Mouse (Mus musculus): ENCODE measurements around the gene Enc1.

Enc1 gene

DNA sequence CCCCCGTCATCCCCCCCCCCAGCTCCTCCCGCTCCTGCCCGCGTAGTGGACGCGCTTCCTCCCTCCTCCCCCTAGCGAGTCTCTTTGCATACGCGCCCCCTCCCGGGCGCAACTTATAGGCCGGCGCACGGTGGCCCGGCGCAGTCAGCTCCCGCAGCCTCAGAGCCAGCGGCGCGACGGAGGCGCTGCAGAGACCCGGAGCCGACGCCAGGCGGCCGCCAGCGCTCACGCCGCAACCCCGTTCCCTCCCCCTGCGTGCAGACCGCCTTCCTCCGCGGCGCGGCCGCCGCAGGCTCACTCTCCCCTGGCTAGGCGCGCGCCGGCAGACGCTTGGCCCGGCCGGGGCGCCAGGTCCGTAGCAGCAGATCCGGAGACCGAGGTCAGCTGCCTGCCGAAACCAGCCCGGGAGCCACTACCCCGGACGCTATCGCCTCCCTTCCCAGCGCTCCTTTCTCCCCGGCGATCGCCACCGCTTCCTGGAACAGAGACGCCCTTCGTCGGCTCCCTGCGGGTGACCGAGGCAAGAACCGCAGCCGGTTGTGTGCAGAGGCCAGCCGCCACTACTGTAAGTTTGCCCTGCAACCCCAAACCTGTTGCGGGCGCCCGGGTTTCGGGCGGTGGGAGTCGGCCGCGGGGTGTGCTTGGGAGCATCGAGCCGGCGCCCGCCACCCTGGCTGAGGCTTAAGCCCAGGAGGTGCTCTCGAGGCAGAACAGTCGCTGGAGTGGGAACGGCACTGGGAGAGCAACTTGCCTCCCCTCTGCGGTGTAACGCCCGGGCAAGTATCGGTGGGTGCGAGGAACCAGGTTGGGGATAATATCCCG lies at the start of gene Enc1:
TSS of gene Enc1 (plus strand) at position 141 of the 822 bp plus-strand sequence.
- in situ Hi-C loops (cut with MboI; ENCODE audit: low pct_unique_long_range_greater_than_20kb in 1 of 2, low sequenced_read_pairs in 2 of 2, unreplicated experiment in 1 of 2) = loop anchor here (10.0 kb wide), 3 partner anchors 54 to 344 kb away; no protein-coding TSS in a partner anchor

DNA sequence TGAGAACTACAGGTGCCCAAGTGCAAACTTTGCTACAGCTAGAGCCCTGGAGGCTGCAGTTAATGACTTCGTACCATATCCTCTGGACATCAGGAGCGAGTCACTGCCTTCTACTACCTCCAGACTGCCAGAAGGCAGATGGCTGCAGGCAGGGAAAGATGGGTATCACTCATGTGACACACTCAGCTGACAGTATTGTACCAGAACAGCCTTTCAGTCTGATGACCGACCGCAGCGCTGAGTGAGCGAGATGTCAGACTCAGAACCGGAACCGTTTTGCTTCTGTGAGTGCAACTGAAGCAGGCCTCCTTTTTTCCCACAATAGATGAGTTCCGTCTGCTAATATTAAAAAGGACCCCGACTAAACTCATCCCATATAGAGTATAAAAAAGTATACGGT lies 48.3 kb upstream of the Enc1 start:
- in situ Hi-C loops (cut with MboI; ENCODE audit: low pct_unique_long_range_greater_than_20kb in 1 of 2, low sequenced_read_pairs in 2 of 2, unreplicated experiment in 1 of 2) = no loop called here

DNA sequence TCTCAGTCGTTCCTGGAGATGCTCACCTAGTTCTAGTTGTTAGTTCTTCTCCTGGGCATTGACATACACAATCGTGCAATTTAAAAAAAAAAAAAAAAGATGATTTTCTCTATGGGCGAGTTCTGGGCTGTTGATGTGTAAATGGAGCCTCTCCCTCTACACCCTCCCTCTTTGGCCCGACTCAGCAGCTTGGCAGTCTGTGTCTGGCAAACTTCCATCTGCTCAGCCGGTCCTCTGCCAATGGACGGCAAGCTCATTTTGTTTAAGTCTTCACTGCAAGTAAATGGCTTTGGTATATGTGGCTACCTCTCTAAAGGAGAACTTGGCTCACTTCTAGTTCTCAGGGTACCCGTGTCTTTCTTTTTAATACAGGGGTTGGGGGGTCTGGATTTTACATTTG lies 47.5 kb upstream of the Enc1 start:
- in situ Hi-C loops (cut with MboI; ENCODE audit: low pct_unique_long_range_greater_than_20kb in 1 of 2, low sequenced_read_pairs in 2 of 2, unreplicated experiment in 1 of 2) = no loop called here

DNA sequence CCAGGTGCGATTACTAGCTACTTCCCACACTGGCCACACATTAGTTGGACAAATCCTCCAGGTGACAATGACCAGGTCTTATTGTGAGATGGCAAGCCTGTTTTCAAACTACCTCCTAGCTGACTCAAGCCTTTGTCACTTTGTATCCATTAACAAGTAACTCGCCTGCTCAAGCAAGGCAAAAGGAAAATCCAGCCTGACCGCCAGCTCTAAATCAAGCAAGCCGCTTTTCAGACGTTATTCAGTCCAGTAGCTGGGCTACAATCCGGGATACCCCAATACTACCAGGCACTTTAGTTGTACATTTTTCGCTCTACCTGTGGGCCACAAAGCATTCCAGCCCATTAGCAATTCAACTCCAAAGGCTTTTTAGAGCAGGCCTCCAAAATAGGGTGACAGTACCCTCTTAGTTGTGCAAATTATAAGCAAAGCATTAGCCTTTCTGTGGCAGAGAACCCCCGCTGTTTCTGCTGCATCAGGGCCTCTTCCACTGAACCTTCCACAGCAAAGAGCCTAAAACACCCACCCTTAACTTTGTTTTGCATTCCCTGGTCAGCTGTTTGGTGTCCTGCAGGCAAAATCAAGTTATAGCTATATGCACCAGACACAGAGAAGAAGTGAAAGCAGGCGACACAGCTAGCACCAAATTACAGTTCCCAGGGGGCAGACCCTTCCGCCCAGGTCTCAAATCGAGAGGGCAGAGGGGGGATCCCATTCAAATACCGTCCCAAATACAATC lies 44.5 kb upstream of the Enc1 start:
- in situ Hi-C loops (cut with MboI; ENCODE audit: low pct_unique_long_range_greater_than_20kb in 1 of 2, low sequenced_read_pairs in 2 of 2, unreplicated experiment in 1 of 2) = no loop called here

DNA sequence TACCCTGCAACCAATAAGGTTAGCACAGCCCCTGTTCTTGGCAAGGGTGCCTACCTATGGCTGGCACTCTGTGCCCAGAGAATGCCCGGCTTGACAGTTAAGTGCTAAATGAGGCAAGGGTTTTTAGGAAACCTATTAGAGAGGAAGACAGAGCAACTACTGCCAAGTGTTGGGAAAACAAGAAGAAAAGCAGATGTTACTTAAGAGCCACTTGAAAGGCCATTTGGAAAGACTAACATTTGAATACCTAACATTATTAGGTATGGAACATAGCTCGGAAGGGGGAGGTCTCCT lies 44.0 kb upstream of the Enc1 start:
- in situ Hi-C loops (cut with MboI; ENCODE audit: low pct_unique_long_range_greater_than_20kb in 1 of 2, low sequenced_read_pairs in 2 of 2, unreplicated experiment in 1 of 2) = no loop called here

DNA sequence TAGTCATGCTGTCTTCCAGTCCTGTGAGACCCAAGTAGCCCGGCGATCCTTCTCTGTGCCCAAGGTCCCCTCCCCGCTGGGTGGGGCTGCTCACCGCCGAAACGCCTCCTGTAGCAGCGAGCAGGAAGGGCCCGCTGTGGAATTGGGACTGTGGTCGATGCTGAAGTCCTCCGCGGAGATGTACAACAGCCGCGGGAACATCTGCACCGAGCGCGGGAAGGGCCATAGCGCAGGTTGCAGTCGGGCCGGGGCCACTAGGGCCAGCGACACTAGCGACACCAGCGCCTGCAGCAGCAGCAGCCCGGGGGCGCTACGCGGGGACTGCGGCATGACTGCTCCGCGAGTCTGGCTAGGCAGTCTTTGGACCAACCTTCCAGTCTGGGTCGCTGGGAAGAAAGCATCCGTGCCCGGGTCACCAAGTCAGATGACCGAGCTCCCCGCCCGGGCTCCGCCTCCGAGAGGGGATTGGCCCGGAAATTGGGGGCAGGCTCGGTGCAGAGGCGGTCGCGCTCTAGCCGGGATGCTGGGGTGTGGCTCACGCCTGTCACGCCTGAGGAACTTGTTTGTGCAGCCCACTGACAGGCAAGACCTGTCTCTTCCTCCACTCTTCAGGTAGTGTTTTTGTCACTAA lies 42.9 kb upstream of the Enc1 start, which contains the start of gene Hexb:
TSS of gene Hexb (minus strand) at position 426 of the 631 bp plus-strand sequence.
- in situ Hi-C loops (cut with MboI; ENCODE audit: low pct_unique_long_range_greater_than_20kb in 1 of 2, low sequenced_read_pairs in 2 of 2, unreplicated experiment in 1 of 2) = no loop called here

DNA sequence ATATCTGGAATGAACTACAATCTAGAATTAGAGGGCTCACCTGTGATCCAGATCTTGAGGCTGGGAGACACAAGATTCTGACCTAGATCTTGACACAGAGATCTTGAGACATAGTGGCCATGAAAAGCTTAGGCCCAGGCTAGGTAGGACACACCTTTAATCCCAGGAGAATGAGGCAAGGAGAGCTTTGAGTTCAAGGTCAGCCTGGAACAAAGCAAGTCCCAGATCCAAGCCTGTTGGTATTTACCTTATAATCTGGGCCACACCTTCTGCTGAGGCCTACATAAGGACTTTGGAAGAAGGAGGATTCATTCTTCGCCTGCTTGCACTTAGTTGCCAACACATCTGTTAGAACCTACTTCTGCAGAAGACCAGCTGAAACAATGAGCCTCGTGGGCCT lies 41.8 kb upstream of the Enc1 start:
- in situ Hi-C loops (cut with MboI; ENCODE audit: low pct_unique_long_range_greater_than_20kb in 1 of 2, low sequenced_read_pairs in 2 of 2, unreplicated experiment in 1 of 2) = no loop called here

DNA sequence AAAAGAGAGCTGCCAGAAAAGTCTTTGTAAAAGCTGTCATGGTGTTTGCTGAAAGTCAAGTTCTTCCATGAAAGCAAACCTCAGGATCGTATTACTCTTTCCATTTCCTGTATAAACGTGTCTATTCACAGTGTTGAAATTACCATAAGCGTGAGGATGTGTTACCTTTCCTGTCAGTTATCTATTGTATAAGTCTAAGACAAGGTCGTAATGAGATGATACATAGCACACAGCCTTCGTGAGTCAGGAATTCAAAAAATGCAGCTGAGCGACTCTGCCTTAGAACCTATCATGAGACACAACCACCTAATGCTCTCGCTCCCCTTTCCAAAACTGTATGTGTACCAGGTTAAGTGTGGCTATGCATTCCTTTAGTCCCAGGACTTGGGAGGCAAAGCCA lies 39.8 kb upstream of the Enc1 start:
- in situ Hi-C loops (cut with MboI; ENCODE audit: low pct_unique_long_range_greater_than_20kb in 1 of 2, low sequenced_read_pairs in 2 of 2, unreplicated experiment in 1 of 2) = no loop called here

DNA sequence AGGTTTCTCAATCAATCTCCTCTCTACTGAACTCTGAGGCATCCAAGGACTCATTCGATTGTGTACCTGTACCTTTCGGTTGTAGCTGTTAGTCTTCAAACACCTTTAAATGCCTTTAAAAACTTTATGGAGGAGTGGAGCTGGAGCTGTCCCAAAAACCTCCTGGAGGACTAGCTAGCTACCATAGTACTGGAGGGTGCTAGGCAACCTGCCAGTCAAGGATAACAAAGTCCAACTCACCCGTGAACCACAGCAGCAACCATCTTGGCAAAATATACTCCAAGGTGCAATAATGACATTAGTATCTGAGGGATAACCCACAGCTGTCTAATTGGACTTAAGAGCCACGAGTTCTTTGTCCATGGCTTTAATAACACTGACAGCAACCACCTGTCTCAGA lies 39.0 kb upstream of the Enc1 start:
- in situ Hi-C loops (cut with MboI; ENCODE audit: low pct_unique_long_range_greater_than_20kb in 1 of 2, low sequenced_read_pairs in 2 of 2, unreplicated experiment in 1 of 2) = no loop called here

DNA sequence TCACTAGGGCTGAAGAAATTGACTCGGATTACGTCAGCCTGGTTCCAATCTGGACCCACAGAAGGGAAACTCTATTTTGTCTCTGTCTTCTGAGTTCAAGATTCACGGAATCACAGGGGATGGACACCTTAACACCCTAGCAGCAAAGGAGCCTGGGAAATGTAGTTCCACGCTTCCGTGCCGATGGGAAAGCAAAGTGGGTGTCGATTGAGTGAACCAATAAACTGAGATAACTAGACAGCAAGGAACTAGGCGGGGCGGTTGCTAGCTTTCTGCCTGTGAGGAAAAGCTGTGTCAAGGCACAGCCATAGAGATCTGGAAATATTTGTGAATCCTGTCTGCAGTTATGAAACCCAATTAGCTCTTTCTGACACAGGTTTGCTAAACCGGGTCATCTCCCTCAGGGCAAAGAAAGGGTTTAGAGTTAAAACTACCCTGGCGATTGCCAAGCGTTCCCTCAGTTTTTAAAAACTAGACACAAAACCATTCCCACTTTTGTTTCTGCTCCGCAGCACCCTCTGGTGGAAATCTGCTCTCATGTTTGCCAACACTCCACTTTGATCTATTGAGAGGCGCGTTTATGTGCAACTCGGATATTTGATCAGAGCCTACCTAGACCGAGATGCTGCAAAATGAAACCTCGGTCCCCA lies 35.7 kb upstream of the Enc1 start:
- in situ Hi-C loops (cut with MboI; ENCODE audit: low pct_unique_long_range_greater_than_20kb in 1 of 2, low sequenced_read_pairs in 2 of 2, unreplicated experiment in 1 of 2) = no loop called here

DNA sequence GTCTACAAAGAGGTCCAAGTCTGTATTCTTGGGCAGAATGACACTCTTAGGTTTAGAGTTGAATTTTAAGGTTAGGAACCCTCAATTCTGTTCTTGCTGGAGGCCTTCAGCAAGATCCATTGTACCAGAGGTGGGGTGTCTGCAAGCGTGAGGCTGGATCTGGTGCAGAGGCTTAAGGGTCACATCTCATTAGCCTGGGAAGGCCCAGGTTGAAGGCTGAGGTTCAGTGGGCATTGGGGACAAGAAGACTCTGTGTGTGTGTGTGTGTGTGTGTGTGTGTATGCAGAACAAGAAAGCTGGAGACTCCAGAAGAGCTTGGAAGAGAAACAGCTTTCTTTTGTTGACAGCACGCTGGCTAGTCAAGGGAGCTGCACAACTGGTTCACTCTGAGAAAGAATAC lies 34.9 kb upstream of the Enc1 start:
- in situ Hi-C loops (cut with MboI; ENCODE audit: low pct_unique_long_range_greater_than_20kb in 1 of 2, low sequenced_read_pairs in 2 of 2, unreplicated experiment in 1 of 2) = no loop called here

DNA sequence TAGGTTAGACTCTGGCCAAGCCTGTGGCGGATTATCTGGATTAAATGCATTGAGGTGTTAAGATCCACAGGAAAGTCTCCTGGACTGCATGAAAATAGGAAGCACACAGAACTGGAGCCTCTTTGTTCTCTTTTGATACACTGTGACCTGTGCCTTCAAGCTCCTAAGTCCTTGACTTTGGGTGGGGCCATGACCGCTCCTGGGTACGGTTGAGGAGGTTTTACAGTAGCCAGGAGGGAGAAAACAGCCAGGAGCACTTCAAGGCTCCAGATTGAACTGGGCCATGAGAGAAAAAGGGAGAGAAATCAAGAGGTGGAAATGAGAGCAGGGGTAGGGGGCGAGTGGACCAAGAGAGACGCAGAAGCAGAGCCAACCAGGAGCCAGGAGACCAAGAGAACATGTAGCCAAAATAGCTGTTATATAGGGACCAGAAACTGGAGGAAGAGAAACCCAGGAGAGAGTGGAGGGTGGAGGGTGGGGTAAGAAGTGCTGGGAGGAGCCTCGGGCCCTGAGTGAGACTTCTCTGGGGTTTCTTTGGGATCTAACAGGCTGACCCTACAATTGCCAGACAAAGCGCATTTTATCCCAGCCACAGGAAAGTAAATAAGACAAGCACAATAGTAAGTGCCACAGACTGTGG lies 33.3 kb upstream of the Enc1 start:
- in situ Hi-C loops (cut with MboI; ENCODE audit: low pct_unique_long_range_greater_than_20kb in 1 of 2, low sequenced_read_pairs in 2 of 2, unreplicated experiment in 1 of 2) = no loop called here

DNA sequence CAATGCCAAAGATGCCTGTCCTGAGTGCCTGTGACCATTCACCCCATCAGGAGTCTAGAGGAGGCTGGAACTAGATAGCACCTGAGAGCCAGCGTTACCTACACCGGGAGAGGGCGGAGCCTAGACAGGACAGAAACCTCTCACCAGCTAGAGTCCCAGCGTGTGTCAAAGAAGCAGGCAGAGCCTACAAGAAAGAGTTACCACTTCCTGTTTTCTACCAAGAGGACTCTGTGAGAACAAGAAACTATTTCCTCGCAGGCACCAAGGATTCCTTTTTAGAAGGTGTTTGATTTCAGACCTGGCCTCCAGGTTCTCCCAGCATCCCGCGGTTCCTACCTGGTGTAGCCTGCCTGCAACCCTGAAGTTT lies 32.8 kb upstream of the Enc1 start:
- in situ Hi-C loops (cut with MboI; ENCODE audit: low pct_unique_long_range_greater_than_20kb in 1 of 2, low sequenced_read_pairs in 2 of 2, unreplicated experiment in 1 of 2) = no loop called here

DNA sequence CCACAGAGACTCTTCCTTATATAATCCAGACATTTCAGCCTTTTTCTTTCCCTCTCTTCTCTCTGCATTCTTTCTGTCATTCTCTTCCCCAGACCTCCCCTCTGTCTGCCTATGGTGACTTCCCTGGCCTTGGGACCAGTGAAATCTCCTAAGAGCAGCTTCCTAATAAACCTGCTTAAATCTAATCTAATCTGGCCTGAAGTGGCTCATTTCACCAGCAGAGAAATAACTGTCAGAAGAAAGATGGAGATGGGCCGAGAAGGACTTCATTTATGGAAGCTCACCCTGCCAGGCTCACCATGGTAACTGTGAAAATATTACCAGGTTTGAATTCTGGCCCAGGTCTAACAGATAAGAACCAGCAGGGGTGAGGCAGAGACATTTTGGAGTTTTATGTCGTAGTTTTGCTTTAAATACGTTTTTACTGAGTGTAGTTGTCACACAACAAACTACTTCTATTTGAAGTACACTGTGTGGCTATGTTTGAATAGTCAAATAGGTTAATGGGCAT lies 32.4 kb upstream of the Enc1 start:
- in situ Hi-C loops (cut with MboI; ENCODE audit: low pct_unique_long_range_greater_than_20kb in 1 of 2, low sequenced_read_pairs in 2 of 2, unreplicated experiment in 1 of 2) = no loop called here

DNA sequence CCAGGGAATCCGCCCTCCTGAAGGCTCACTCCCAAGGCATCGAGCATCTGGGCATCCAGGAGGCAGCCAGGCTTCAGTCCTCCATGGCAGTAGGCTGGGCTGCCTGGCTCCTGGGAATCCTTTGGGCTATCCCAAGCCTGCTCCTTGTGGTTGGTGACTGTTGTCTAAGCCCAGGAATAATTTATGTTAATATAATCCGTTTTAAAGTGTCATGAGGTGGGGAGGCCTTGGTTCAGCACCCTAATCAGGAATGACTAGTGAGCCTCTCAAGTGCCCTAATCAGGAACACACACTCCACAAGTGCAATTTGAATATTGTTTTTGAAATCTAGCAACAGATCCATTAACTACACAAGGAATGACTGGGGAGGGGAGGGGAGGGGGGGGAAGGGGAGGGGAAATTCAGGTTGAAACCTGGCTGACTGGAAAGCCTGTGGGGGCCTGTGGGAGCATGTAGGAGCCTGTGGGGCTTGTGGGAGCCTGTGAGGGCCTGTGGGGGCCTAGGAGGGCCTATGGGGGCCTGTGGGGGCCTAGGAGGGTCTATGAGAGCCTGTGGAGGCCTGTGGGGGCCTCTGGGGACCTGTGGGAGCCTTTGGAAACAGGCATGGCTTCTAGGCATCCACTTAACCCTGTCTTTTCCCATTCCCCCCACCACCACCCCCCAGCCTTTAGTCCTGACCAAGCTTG lies 26.2 kb upstream of the Enc1 start:
- in situ Hi-C loops (cut with MboI; ENCODE audit: low pct_unique_long_range_greater_than_20kb in 1 of 2, low sequenced_read_pairs in 2 of 2, unreplicated experiment in 1 of 2) = no loop called here

DNA sequence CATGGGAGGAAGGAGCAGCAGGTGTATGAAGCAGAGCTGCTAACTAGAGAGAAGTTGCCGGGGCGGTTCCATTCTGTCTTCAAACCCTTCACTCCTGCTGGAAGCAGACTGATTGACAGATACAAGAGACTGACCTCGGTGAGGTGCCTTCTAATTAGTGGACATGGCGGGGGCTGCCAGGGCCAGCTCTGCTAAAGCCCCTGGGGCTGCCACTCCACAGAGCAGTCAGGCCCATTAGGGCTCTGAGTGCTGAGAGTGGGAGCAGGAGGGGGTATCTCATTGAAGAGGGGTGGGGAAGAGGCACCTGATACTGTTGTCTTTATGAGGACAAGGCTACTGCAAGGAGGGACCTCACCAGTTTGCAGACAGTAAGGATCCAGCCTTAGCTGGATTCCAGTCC lies 25.3 kb upstream of the Enc1 start:
- in situ Hi-C loops (cut with MboI; ENCODE audit: low pct_unique_long_range_greater_than_20kb in 1 of 2, low sequenced_read_pairs in 2 of 2, unreplicated experiment in 1 of 2) = no loop called here

DNA sequence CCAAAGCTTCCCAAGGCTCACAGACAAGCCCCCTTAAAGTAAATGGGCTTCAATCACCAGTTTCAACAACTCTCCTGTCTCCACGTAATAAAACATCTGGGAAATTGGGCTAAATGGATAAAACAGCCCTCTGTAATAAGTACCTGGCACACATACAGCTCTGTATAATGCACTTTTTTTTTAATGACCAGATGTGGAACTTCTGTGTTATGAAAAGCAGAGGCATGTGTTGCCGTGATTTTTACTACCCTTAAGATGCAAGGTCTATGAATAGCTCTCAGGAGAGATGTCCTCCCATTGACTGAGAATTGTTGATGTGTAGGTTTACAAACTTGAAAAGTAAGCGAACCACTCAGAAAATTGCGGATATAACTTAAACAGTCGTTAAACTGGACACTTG lies 24.7 kb upstream of the Enc1 start:
- in situ Hi-C loops (cut with MboI; ENCODE audit: low pct_unique_long_range_greater_than_20kb in 1 of 2, low sequenced_read_pairs in 2 of 2, unreplicated experiment in 1 of 2) = no loop called here

DNA sequence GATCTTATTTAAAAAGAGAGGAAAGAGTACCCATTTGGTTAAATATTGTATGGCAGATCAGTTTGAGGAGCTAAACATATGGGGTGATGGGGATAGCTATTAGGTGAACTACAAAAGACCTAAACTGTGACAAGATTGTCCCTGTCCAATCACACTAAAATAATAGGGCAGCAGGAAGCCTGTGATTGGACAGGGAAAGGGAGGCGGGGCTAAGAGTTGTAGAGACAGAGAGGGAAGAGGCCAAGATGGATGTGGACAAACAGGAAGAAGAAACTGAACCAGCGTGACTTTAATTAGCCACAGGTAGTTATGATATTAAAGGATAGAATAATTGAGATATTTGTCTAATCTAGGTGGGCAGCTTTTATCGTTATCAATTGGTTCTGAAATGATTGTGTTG lies 20.9 kb upstream of the Enc1 start:
- in situ Hi-C loops (cut with MboI; ENCODE audit: low pct_unique_long_range_greater_than_20kb in 1 of 2, low sequenced_read_pairs in 2 of 2, unreplicated experiment in 1 of 2) = no loop called here

All from mouse embryonic stem cell (cell line).